Comparison of ENCODE assay signal across 29 mouse cellular contexts in genomic region chr5:93260983-93261382, GRCm38 (mm10). TPM values are rescaled to one million over a fixed set of nuclear protein-coding genes. Genes with fewer than 3 reads are reported as not detected.
DNase-seq lines count a peak whose midpoint lies in the region; ATAC-seq lines count a peak whose summit lies in the region.
"Had no signal": no experiment of that assay in that cellular context is flagged by ENCODE, and none has a peak within 500 bp of the region (broad histone marks: within the 10 kb centered on the region; RNA-seq: fewer than 3 reads in every experiment).

No protein-coding gene starts in this region.

- H3K9ac ChIP-seq in embryonic facial prominence, embryonic 11.5 days (replicated peaks; ENCODE audit: low read length), result no peak overlapping the region
- no peak overlapping the region for H3K9ac ChIP-seq in embryonic facial prominence, embryonic 12.5 days
- H3K9ac ChIP-seq in midbrain, embryonic 14.5 days (replicated peaks; ENCODE audit: low read length), result no peak overlapping the region
- H3K9ac ChIP-seq: forebrain, embryonic 15.5 days; intestine, embryonic 15.5 days; liver, embryonic 14.5 days; midbrain, embryonic 15.5 days had no signal

- 52% methylated on average over 3 of the region's 3 CpGs for WGBS in embryonic facial prominence, embryonic 11.5 days
- WGBS in embryonic facial prominence, embryonic 10.5 days, result 68% methylated on average over 3 of the region's 3 CpGs
- 54% methylated on average over 3 of the region's 3 CpGs for WGBS in embryonic facial prominence, embryonic 12.5 days
- WGBS in midbrain, embryonic 14.5 days, result 62% methylated on average over 3 of the region's 3 CpGs

- ATAC-seq in embryonic facial prominence, embryonic 11.5 days (replicated peaks; ENCODE audit: insufficient number of reproducible peaks, low FRiP score, low TSS enrichment, low read depth), result no peak
- ATAC-seq in embryonic facial prominence, embryonic 12.5 days (ENCODE audit: insufficient number of reproducible peaks, insufficient read depth, low FRiP score, low TSS enrichment), result 0 out of 2 replicates have a peak, but pooled peaks have one; percentile 47
- peak; percentile 12; the same call in 1 of the 2 replicates for ATAC-seq in granulocyte monocyte progenitor cell, adult 5-6 weeks (replicated peaks; ENCODE audit: poor library complexity, severe bottlenecking)
- ATAC-seq in midbrain, embryonic 14.5 days (ENCODE audit: low FRiP score, low TSS enrichment), result no peak
- ATAC-seq: activated CD4-positive, CD25-positive, alpha-beta regulatory T cell, adult 4 months; forebrain, embryonic 15.5 days; hindbrain, postnatal 0 days; intestine, embryonic 15.5 days; midbrain, embryonic 15.5 days had no signal

- no peak overlapping the region for H3K27ac ChIP-seq in embryonic facial prominence, embryonic 11.5 days (replicated peaks; ENCODE audit: low read depth, low read length)
- no peak overlapping the region for H3K27ac ChIP-seq in embryonic facial prominence, embryonic 10.5 days (replicated peaks)
- no peak overlapping the region for H3K27ac ChIP-seq in embryonic facial prominence, embryonic 12.5 days
- no peak overlapping the region for H3K27ac ChIP-seq in midbrain, embryonic 14.5 days (replicated peaks; ENCODE audit: low read depth, low read length)
- H3K27ac ChIP-seq: forebrain, embryonic 10.5 days; forebrain, embryonic 15.5 days; gastrocnemius, adult 2 months; hindbrain, postnatal 0 days; intestine, embryonic 15.5 days; left cerebral cortex, adult 2 months; liver, embryonic 14.5 days; macrophage; midbrain, embryonic 15.5 days had no signal

- H3K27me3 ChIP-seq in embryonic facial prominence, embryonic 11.5 days (ENCODE audit: control insufficient read depth, insufficient read depth, low read length), result no peaks in the 10 kb centered on the region
- H3K27me3 ChIP-seq in embryonic facial prominence, embryonic 10.5 days (replicated peaks; ENCODE audit: low read depth, poor library complexity, severe bottlenecking), result no peaks in the 10 kb centered on the region
- H3K27me3 ChIP-seq in embryonic facial prominence, embryonic 12.5 days, result no peaks in the 10 kb centered on the region
- no peaks in the 10 kb centered on the region for H3K27me3 ChIP-seq in midbrain, embryonic 14.5 days (ENCODE audit: control insufficient read depth, insufficient read depth, low read length)
- H3K27me3 ChIP-seq: forebrain, embryonic 15.5 days; intestine, embryonic 15.5 days; midbrain, embryonic 15.5 days had no signal

- H3K4me2 ChIP-seq in embryonic facial prominence, embryonic 11.5 days (ENCODE audit: low read depth, low read length), result no peak overlapping the region
- no peak overlapping the region for H3K4me2 ChIP-seq in embryonic facial prominence, embryonic 12.5 days (replicated peaks)
- H3K4me2 ChIP-seq in midbrain, embryonic 14.5 days (ENCODE audit: low read length), result no peak overlapping the region
- H3K4me2 ChIP-seq: forebrain, embryonic 15.5 days; intestine, embryonic 15.5 days; midbrain, embryonic 15.5 days had no signal

- peak; percentile 11 for DNase-seq in embryonic facial prominence, embryonic 11.5 days (ENCODE audit: low spot score)
- no peak for DNase-seq in embryonic facial prominence, embryonic 10.5 days (ENCODE audit: low spot score)
- DNase-seq in MN1 (ENCODE audit: low spot score), result peak; percentile 27
- no peak for DNase-seq in kidney, postnatal 4 days
- DNase-seq in left cerebral cortex, postnatal 25 days (ENCODE audit: low spot score in 2 of 2), result no peak
- DNase-seq in midbrain, embryonic 14.5 days, result no peak
- DNase-seq: adrenal gland, adult 8-10 months; cerebellum, adult 8-10 months; cerebellum, postnatal 25 days; gastrocnemius, adult 2 months; gastrocnemius, postnatal 36 days; kidney, adult 8-10 months; kidney, postnatal 10 days; left cerebral cortex, postnatal 4 days; lung, adult 2 months; lung, postnatal 10 days; thymus, adult 2 months; thymus, postnatal 36 days had no signal

- H3K4me1 ChIP-seq in embryonic facial prominence, embryonic 11.5 days (ENCODE audit: control insufficient read depth, insufficient read depth, low read length), result no peaks in the 10 kb centered on the region
- H3K4me1 ChIP-seq in embryonic facial prominence, embryonic 10.5 days, result peaks cover 2% of the 10 kb centered on the region; the same call in 1 of the 2 replicates
- peaks cover 1% of the 10 kb centered on the region; the same call in 1 of the 2 replicates for H3K4me1 ChIP-seq in embryonic facial prominence, embryonic 12.5 days
- no peaks in the 10 kb centered on the region for H3K4me1 ChIP-seq in midbrain, embryonic 14.5 days (ENCODE audit: control insufficient read depth, insufficient read depth, low read length)

- H3K4me3 ChIP-seq in embryonic facial prominence, embryonic 11.5 days (ENCODE audit: low read depth, low read length), result no peak overlapping the region
- no peak overlapping the region for H3K4me3 ChIP-seq in embryonic facial prominence, embryonic 10.5 days
- no peak overlapping the region for H3K4me3 ChIP-seq in embryonic facial prominence, embryonic 12.5 days
- H3K4me3 ChIP-seq in midbrain, embryonic 14.5 days (replicated peaks; ENCODE audit: low read depth, low read length), result no peak overlapping the region
- H3K4me3 ChIP-seq: forebrain, embryonic 10.5 days; forebrain, embryonic 15.5 days; gastrocnemius, adult 2 months; intestine, embryonic 15.5 days; left cerebral cortex, adult 2 months; midbrain, embryonic 15.5 days had no signal

- intact Hi-C loops in left cerebral cortex, postnatal 25 days (cut with DNase I), result loop anchor here (10.0 kb wide), 2 partner anchors 166 to 586 kb away; partner anchors contain the start of genes Ccdc158 and Sept11

- no peaks in the 10 kb centered on the region for H3K36me3 ChIP-seq in embryonic facial prominence, embryonic 11.5 days (replicated peaks; ENCODE audit: control insufficient read depth, insufficient read depth, low read depth, low read length)
- no peaks in the 10 kb centered on the region for H3K36me3 ChIP-seq in embryonic facial prominence, embryonic 10.5 days (replicated peaks)
- H3K36me3 ChIP-seq in embryonic facial prominence, embryonic 12.5 days, result no peaks in the 10 kb centered on the region
- no peaks in the 10 kb centered on the region for H3K36me3 ChIP-seq in midbrain, embryonic 14.5 days (ENCODE audit: control insufficient read depth, insufficient read depth, low read length)
- H3K36me3 ChIP-seq: forebrain, embryonic 10.5 days; forebrain, embryonic 15.5 days; intestine, embryonic 15.5 days; midbrain, embryonic 15.5 days had no signal

- no peaks in the 10 kb centered on the region for H3K9me3 ChIP-seq in embryonic facial prominence, embryonic 11.5 days (replicated peaks; ENCODE audit: control insufficient read depth, low read length)
- no peaks in the 10 kb centered on the region for H3K9me3 ChIP-seq in embryonic facial prominence, embryonic 10.5 days
- no peaks in the 10 kb centered on the region for H3K9me3 ChIP-seq in embryonic facial prominence, embryonic 12.5 days
- no peaks in the 10 kb centered on the region for H3K9me3 ChIP-seq in midbrain, embryonic 14.5 days (ENCODE audit: control insufficient read depth, low read length)
- H3K9me3 ChIP-seq: forebrain, embryonic 10.5 days; forebrain, embryonic 15.5 days; intestine, embryonic 15.5 days; midbrain, embryonic 15.5 days had no signal

RNA-seq across cellular contexts. Expression of gene Ccng2, which starts 6.1 kb away (rescaled TPM):
- 85.7 and 102 TPM in 2 replicates for polyA plus RNA-seq in embryonic facial prominence, embryonic 11.5 days (2014; fragmentation: Nextera tagmentation; extraction: Ambion mirVana)
- 52.8 and 55.1 TPM in 2 replicates for polyA plus RNA-seq in embryonic facial prominence, embryonic 10.5 days (2016; fragmentation: Nextera tagmentation; extraction: Ambion mirVana)
- polyA plus RNA-seq in embryonic facial prominence, embryonic 12.5 days (2016; fragmentation: Nextera tagmentation; extraction: Ambion mirVana), result 98.0 and 104 TPM in 2 replicates
- 14.1 and 16.3 TPM in 2 replicates for total RNA-seq in granulocyte monocyte progenitor cell, adult 5-6 weeks (2014; fragmentation: Nextera tagmentation)
- total RNA-seq in granulocyte monocyte progenitor cell, adult 5-6 weeks (2017), result 40.9 and 47.0 TPM in 2 replicates
- 10 to 100 TPM; 44.3 to 46.4 TPM for total RNA-seq in left cerebral cortex, postnatal 25 days (2021)
- polyA plus RNA-seq in midbrain, embryonic 14.5 days (2014; fragmentation: Nextera tagmentation; extraction: Ambion mirVana), result 81.7 and 108 TPM in 2 replicates

RNA-seq across cellular contexts. Expression of gene 2010109A12Rik, which starts 54.7 kb away (rescaled TPM):
- polyA plus RNA-seq in embryonic facial prominence, embryonic 11.5 days (2014; fragmentation: Nextera tagmentation; extraction: Ambion mirVana), result 1.4 and 1.7 TPM in 2 replicates
- polyA plus RNA-seq in embryonic facial prominence, embryonic 10.5 days (2016; fragmentation: Nextera tagmentation; extraction: Ambion mirVana), result 1.3 and 1.8 TPM in 2 replicates
- 1.9 TPM in 2 replicates for polyA plus RNA-seq in embryonic facial prominence, embryonic 12.5 days (2016; fragmentation: Nextera tagmentation; extraction: Ambion mirVana)
- total RNA-seq in granulocyte monocyte progenitor cell, adult 5-6 weeks (2014; fragmentation: Nextera tagmentation), result not detected in 2 replicates
- 2.3 and 4.7 TPM in 2 replicates for total RNA-seq in granulocyte monocyte progenitor cell, adult 5-6 weeks (2017)
- under 1 TPM in 1 of 2 experiments, not detected in 1; 0.66 TPM for total RNA-seq in left cerebral cortex, postnatal 25 days (2021)
- 1.6 and 1.7 TPM in 2 replicates for polyA plus RNA-seq in midbrain, embryonic 14.5 days (2014; fragmentation: Nextera tagmentation; extraction: Ambion mirVana)
- total RNA-seq: gastrocnemius, postnatal 36 days; hindbrain, postnatal 0 days had no signal
- polyA plus RNA-seq: lung, adult 2 months; macrophage had no signal

RNA-seq across cellular contexts. Expression of gene Ccni, which starts 54.7 kb away (rescaled TPM):
- 167 TPM in 2 replicates for polyA plus RNA-seq in embryonic facial prominence, embryonic 11.5 days (2014; fragmentation: Nextera tagmentation; extraction: Ambion mirVana)
- polyA plus RNA-seq in embryonic facial prominence, embryonic 10.5 days (2016; fragmentation: Nextera tagmentation; extraction: Ambion mirVana), result 115 and 119 TPM in 2 replicates
- 149 and 165 TPM in 2 replicates for polyA plus RNA-seq in embryonic facial prominence, embryonic 12.5 days (2016; fragmentation: Nextera tagmentation; extraction: Ambion mirVana)
- total RNA-seq in granulocyte monocyte progenitor cell, adult 5-6 weeks (2014; fragmentation: Nextera tagmentation), result 143 and 144 TPM in 2 replicates
- 139 and 145 TPM in 2 replicates for total RNA-seq in granulocyte monocyte progenitor cell, adult 5-6 weeks (2017)
- 100 to 1,000 TPM; 286 to 294 TPM for total RNA-seq in left cerebral cortex, postnatal 25 days (2021)
- polyA plus RNA-seq in midbrain, embryonic 14.5 days (2014; fragmentation: Nextera tagmentation; extraction: Ambion mirVana), result 172 and 191 TPM in 2 replicates

Comparison
In these comparisons a context has a peak if more than half of its experiments do, and no peak if none do; other contexts are left out.
1. ATAC-seq: peak in embryonic facial prominence, embryonic 12.5 days (single experiment) and granulocyte monocyte progenitor cell, adult 5-6 weeks (single experiment); none in embryonic facial prominence, embryonic 11.5 days (single experiment) and midbrain, embryonic 14.5 days (single experiment).
2. DNase-seq: peak in embryonic facial prominence, embryonic 11.5 days (single experiment) and MN1 (single experiment); none in embryonic facial prominence, embryonic 10.5 days (single experiment), kidney, postnatal 4 days (0 of 2), left cerebral cortex, postnatal 25 days (0 of 2) and midbrain, embryonic 14.5 days (single experiment).